Mouse (Mus musculus): ENCODE results near the gene Ccdc138. TPM values are rescaled to one million over a fixed set of nuclear protein-coding genes. Genes with fewer than 3 reads are reported as not detected.

Gene Ccdc138
- polyA plus RNA-seq, 2 experiments, result 4.9 to 5.9 TPM

- Histone ChIP-seq H3K27ac (replicated peaks; ENCODE audit: low read depth, low read length) (no peak overlapping the region), H3K9me3 (ENCODE audit: control insufficient read depth, low read length) (no peaks in the 10 kb centered on the region), H3K4me3 (replicated peaks; ENCODE audit: low read length) (no peak overlapping the region), H3K9ac (ENCODE audit: low read depth, low read length, severe bottlenecking) (no peak overlapping the region), H3K27me3 (ENCODE audit: control insufficient read depth, insufficient read depth, low read length) (no peaks in the 10 kb centered on the region), H3K36me3 (ENCODE audit: control insufficient read depth, insufficient read depth, low read length) (no peaks in the 10 kb centered on the region), H3K4me2 (replicated peaks; ENCODE audit: low read depth, low read length, severe bottlenecking) (no peak overlapping the region), H3K4me1 (ENCODE audit: control insufficient read depth, insufficient read depth, low read length) (no peaks in the 10 kb centered on the region)
- 81% methylated on average over 17 of the region's 17 CpGs for WGBS
- DNase-seq (ENCODE audit: low spot score), result no peak
- ATAC-seq (ENCODE audit: low FRiP score, low read depth), result no peak
- TF ChIP-seq POLR2A (IDR thresholded peaks at IDR 0.05; ENCODE audit: borderline replicate concordance, extremely low read depth, insufficient read depth, insufficient read length), result no peak
Measured at GRCm38 (mm10) chr10:58618501-58619216, 120.9 kb downstream of the Ccdc138 start.

DNA sequence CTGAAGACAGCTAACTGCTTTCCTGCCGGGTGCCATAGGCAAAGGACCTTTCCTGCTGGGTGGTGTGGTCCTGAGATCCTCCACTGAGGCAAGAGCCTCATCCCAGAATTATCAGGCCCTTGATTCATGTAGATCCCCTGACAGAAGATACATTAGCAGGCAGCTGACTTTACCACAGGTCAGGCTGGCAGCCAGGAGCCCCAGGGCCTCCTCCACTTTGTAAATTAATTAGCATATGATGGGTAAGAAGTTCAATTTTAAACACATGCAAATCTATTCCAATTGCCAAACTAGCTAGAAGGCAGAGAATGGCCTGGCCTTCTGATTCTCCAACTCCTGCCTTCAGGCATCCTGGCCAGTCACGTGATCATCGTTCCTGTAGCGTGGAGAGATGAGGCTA, 121.5 kb downstream of the Ccdc138 start:
- H3K27ac ChIP-seq (replicated peaks; ENCODE audit: low read depth, low read length), result no peak overlapping the region

GRCm38 (mm10) chr10:58624848-58625711, 127.3 kb downstream of the Ccdc138 start:
- Histone ChIP-seq H3K4me2 (replicated peaks; ENCODE audit: low read depth, low read length, severe bottlenecking) (no peak overlapping the region), H3K36me3 (ENCODE audit: control insufficient read depth, insufficient read depth, low read length) (no peaks in the 10 kb centered on the region), H3K27ac (replicated peaks; ENCODE audit: low read depth, low read length) (no peak overlapping the region), H3K9me3 (ENCODE audit: control insufficient read depth, low read length) (no peaks in the 10 kb centered on the region), H3K27me3 (ENCODE audit: control insufficient read depth, insufficient read depth, low read length) (no peaks in the 10 kb centered on the region), H3K9ac (ENCODE audit: low read depth, low read length, severe bottlenecking) (no peak overlapping the region), H3K4me1 (ENCODE audit: control insufficient read depth, insufficient read depth, low read length) (no peaks in the 10 kb centered on the region), H3K4me3 (replicated peaks; ENCODE audit: low read length) (no peak overlapping the region)
- no peak for TF ChIP-seq POLR2A (IDR thresholded peaks at IDR 0.05; ENCODE audit: borderline replicate concordance, extremely low read depth, insufficient read depth, insufficient read length)
- WGBS, result 63% methylated on average over 12 of the region's 12 CpGs
- DNase-seq (ENCODE audit: low spot score) (no peak), ATAC-seq (ENCODE audit: low FRiP score, low read depth) (no peak)

More for the DNA sequence above, 121.5 kb downstream of the Ccdc138 start:
- DNase-seq (ENCODE audit: low spot score), result no peak
- Histone ChIP-seq H3K4me1 (ENCODE audit: control insufficient read depth, insufficient read depth, low read length) (no peaks in the 10 kb centered on the region), H3K9ac (ENCODE audit: low read depth, low read length, severe bottlenecking) (no peak overlapping the region), H3K4me2 (replicated peaks; ENCODE audit: low read depth, low read length, severe bottlenecking) (no peak overlapping the region), H3K9me3 (ENCODE audit: control insufficient read depth, low read length) (no peaks in the 10 kb centered on the region), H3K36me3 (ENCODE audit: control insufficient read depth, insufficient read depth, low read length) (no peaks in the 10 kb centered on the region), H3K4me3 (replicated peaks; ENCODE audit: low read length) (no peak overlapping the region), H3K27me3 (ENCODE audit: control insufficient read depth, insufficient read depth, low read length) (no peaks in the 10 kb centered on the region)
- no peak for ATAC-seq (ENCODE audit: low FRiP score, low read depth)
- 94% methylated on average over 4 of the region's 4 CpGs for WGBS
- no peak for TF ChIP-seq POLR2A (IDR thresholded peaks at IDR 0.05; ENCODE audit: borderline replicate concordance, extremely low read depth, insufficient read depth, insufficient read length)

Other genes with a start within 250 kb of the Ccdc138 start
- gene Gcc2, start 242.5 kb upstream of the Ccdc138 start, polyA plus RNA-seq (2012; rRNA removed), result 24.9 and 29.3 TPM in 2 replicates
- gene Gcc2, start 242.5 kb upstream of the Ccdc138 start, polyA plus RNA-seq (2014; fragmentation: Nextera tagmentation; extraction: Ambion mirVana), result 42.5 and 51.0 TPM in 2 replicates
- gene Lims1, start 174.5 kb upstream of the Ccdc138 start, polyA plus RNA-seq (2012; rRNA removed), result 37.3 and 39.9 TPM in 2 replicates
- 109 and 111 TPM in 2 replicates for gene Lims1, start 174.5 kb upstream of the Ccdc138 start, polyA plus RNA-seq (2014; fragmentation: Nextera tagmentation; extraction: Ambion mirVana)
- 11.1 and 15.3 TPM in 2 replicates for gene Ranbp2, start 51.0 kb upstream of the Ccdc138 start, polyA plus RNA-seq (2012; rRNA removed)
- gene Ranbp2, start 51.0 kb upstream of the Ccdc138 start, polyA plus RNA-seq (2014; fragmentation: Nextera tagmentation; extraction: Ambion mirVana), result 27.0 and 28.5 TPM in 2 replicates
- 2.2 and 2.3 TPM in 2 replicates for gene Edar, start 177.7 kb downstream of the Ccdc138 start, polyA plus RNA-seq (2012; rRNA removed)
- 2.3 and 2.8 TPM in 2 replicates for gene Edar, start 177.7 kb downstream of the Ccdc138 start, polyA plus RNA-seq (2014; fragmentation: Nextera tagmentation; extraction: Ambion mirVana)
- not detected in 2 replicates for gene Gm17542, start 220.3 kb downstream of the Ccdc138 start, polyA plus RNA-seq (2012; rRNA removed)
- not detected in 2 replicates for gene Gm17542, start 220.3 kb downstream of the Ccdc138 start, polyA plus RNA-seq (2014; fragmentation: Nextera tagmentation; extraction: Ambion mirVana)

Data from limb, embryonic 14.5 days (tissue).